Mouse (Mus musculus): ENCODE results near the gene Naaladl2.

- no peak for TF ChIP-seq GATA1 (IDR thresholded peaks at IDR 0.05; ENCODE audit: low read length)
- no peak for TF ChIP-seq TAL1 (IDR thresholded peaks at IDR 0.05; ENCODE audit: low read length)
Observed at GRCm38 (mm10) chr3:25127864-25128263, 16.2 kb downstream of the Naaladl2 start.

Data from erythroblast, embryonic 14.5 days (primary cell).